Mouse (Mus musculus) megakaryocyte, embryonic 14.5 days (primary cell): ENCODE measurements around the gene Ddn.

Source experiments
- FLI1 ChIP-seq: IDR thresholded peaks from 2 replicates; pipeline ENCODE4 v1.6.1; 2012; ENCODE audit warnings: low read length, inconsistent platforms, mixed read lengths
- GATA1 ChIP-seq: IDR thresholded peaks from 3 replicates; pipeline ENCODE4 v1.6.1; 2012; ENCODE audit warnings: mixed read lengths, low read length, inconsistent platforms, borderline replicate concordance

- TF ChIP-seq GATA1 (no peak), FLI1 (no peak)
Measured at GRCm38 (mm10) chr15:98791221-98791620, 18.1 kb downstream of the Ddn start.
